In the genomic region with DNA sequence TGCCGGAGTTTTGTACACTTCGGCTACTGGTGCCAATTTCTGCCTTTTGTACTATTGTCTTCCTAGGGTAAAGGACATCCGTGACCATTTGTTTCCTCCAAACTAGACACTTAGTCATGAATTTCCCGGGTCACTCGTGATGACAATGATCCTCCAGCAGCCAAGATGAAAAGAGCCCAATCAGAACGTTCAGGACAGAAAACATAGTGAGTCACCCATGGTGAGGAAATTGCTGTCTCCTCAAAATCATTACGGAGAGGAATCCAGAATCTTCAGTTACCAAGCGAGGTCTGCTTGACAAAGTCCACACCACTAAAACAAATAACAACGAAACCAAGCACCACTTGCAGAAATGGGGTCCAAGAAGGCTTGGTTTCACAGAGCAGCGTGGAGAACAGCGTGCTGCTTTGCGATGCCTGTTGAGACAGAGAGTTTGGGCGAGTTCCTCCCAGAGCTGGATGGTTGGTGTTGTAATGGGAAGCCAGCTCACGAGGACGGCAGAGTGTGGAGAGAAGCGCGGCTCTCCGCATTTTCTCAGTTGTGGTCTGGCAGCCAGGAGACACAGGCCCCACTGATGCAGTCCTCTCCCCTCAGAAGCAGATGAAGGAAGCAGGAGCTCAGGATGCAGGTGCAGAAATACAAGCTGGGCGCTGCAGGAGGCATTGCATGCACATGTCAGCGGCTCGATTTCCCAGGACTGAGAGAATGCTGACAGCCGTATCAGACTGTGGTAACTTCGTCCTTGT, we compare ENCODE assay signal across 9 mouse cellular contexts.
DNase-seq lines count a peak whose midpoint lies in the region; ATAC-seq and TF ChIP-seq lines count a peak whose summit lies in the region.
"Had no signal": no experiment of that assay in that cellular context is flagged by ENCODE, and none has a peak within 500 bp of the region (broad histone marks: within the 10 kb centered on the region; RNA-seq: fewer than 3 reads in every experiment).

No protein-coding gene starts in this region.

- no peak overlapping the region for H3K27ac ChIP-seq in heart, embryonic 10.5 days
- peak overlapping the region; percentile 44; the same call in 1 of the 2 replicates for H3K27ac ChIP-seq in embryonic facial prominence, embryonic 15.5 days (replicated peaks)
- H3K27ac ChIP-seq in hindbrain, embryonic 13.5 days, result no peak overlapping the region
- H3K27ac ChIP-seq in midbrain, postnatal 0 days (ENCODE audit: low read depth, low read length), result no peak overlapping the region
- H3K27ac ChIP-seq: midbrain, embryonic 12.5 days had no signal

- 69% methylated on average over 23 of the region's 23 CpGs for WGBS in heart, embryonic 10.5 days
- 57% methylated on average over 23 of the region's 23 CpGs for WGBS in embryonic facial prominence, embryonic 15.5 days
- 77% methylated on average over 23 of the region's 23 CpGs for WGBS in hindbrain, embryonic 13.5 days
- 71% methylated on average over 23 of the region's 23 CpGs for WGBS in midbrain, postnatal 0 days

- no peaks in the 10 kb centered on the region for H3K9me3 ChIP-seq in heart, embryonic 10.5 days
- H3K9me3 ChIP-seq in embryonic facial prominence, embryonic 15.5 days (replicated peaks), result no peaks in the 10 kb centered on the region
- no peaks in the 10 kb centered on the region for H3K9me3 ChIP-seq in hindbrain, embryonic 13.5 days
- H3K9me3 ChIP-seq in midbrain, postnatal 0 days (ENCODE audit: low read length), result no peaks in the 10 kb centered on the region
- H3K9me3 ChIP-seq: midbrain, embryonic 12.5 days had no signal

- no peak overlapping the region for H3K4me3 ChIP-seq in heart, embryonic 10.5 days
- no peak overlapping the region for H3K4me3 ChIP-seq in embryonic facial prominence, embryonic 15.5 days (replicated peaks)
- H3K4me3 ChIP-seq in hindbrain, embryonic 13.5 days, result no peak overlapping the region
- no peak overlapping the region for H3K4me3 ChIP-seq in midbrain, postnatal 0 days (ENCODE audit: low read depth, low read length)
- H3K4me3 ChIP-seq: midbrain, embryonic 12.5 days had no signal

- H3K4me2 ChIP-seq in embryonic facial prominence, embryonic 15.5 days (replicated peaks), result no peak overlapping the region
- no peak overlapping the region for H3K4me2 ChIP-seq in hindbrain, embryonic 13.5 days
- H3K4me2 ChIP-seq in midbrain, postnatal 0 days (ENCODE audit: low read depth, low read length, poor library complexity, severe bottlenecking), result no peak overlapping the region
- H3K4me2 ChIP-seq: midbrain, embryonic 12.5 days had no signal

- H3K36me3 ChIP-seq in heart, embryonic 10.5 days, result no peaks in the 10 kb centered on the region
- H3K36me3 ChIP-seq in embryonic facial prominence, embryonic 15.5 days, result no peaks in the 10 kb centered on the region
- no peaks in the 10 kb centered on the region for H3K36me3 ChIP-seq in hindbrain, embryonic 13.5 days
- H3K36me3 ChIP-seq in midbrain, postnatal 0 days (ENCODE audit: insufficient read depth, low read length), result no peaks in the 10 kb centered on the region
- H3K36me3 ChIP-seq: midbrain, embryonic 12.5 days had no signal

- no peak overlapping the region for H3K9ac ChIP-seq in embryonic facial prominence, embryonic 15.5 days
- H3K9ac ChIP-seq in hindbrain, embryonic 13.5 days, result no peak overlapping the region
- no peak overlapping the region for H3K9ac ChIP-seq in midbrain, postnatal 0 days (replicated peaks; ENCODE audit: low read length, poor library complexity, severe bottlenecking)
- H3K9ac ChIP-seq: midbrain, embryonic 12.5 days had no signal

- no peak for TF ChIP-seq CTCF in midbrain, postnatal 0 days (IDR thresholded peaks at IDR 0.05)

- H3K27me3 ChIP-seq in heart, embryonic 10.5 days (ENCODE audit: insufficient read depth, poor library complexity, severe bottlenecking), result no peaks in the 10 kb centered on the region
- no peaks in the 10 kb centered on the region for H3K27me3 ChIP-seq in embryonic facial prominence, embryonic 15.5 days
- H3K27me3 ChIP-seq in hindbrain, embryonic 13.5 days, result no peaks in the 10 kb centered on the region
- H3K27me3 ChIP-seq in midbrain, postnatal 0 days (ENCODE audit: insufficient read depth, low read length), result no peaks in the 10 kb centered on the region
- H3K27me3 ChIP-seq: midbrain, embryonic 12.5 days had no signal

- ATAC-seq in embryonic facial prominence, embryonic 15.5 days (ENCODE audit: insufficient number of reproducible peaks, low FRiP score, low TSS enrichment, low read depth), result peak; percentile 34; the same call in 1 of the 2 replicates
- no peak for ATAC-seq in hindbrain, embryonic 13.5 days (ENCODE audit: low FRiP score)
- ATAC-seq in midbrain, postnatal 0 days (ENCODE audit: low FRiP score), result no peak

- no peaks in the 10 kb centered on the region for H3K4me1 ChIP-seq in heart, embryonic 10.5 days
- peaks cover 14% of the 10 kb centered on the region; the same call in 1 of the 2 replicates for H3K4me1 ChIP-seq in embryonic facial prominence, embryonic 15.5 days
- H3K4me1 ChIP-seq in hindbrain, embryonic 13.5 days (replicated peaks), result no peaks in the 10 kb centered on the region
- H3K4me1 ChIP-seq in midbrain, postnatal 0 days (ENCODE audit: insufficient read depth, low read length), result no peaks in the 10 kb centered on the region
- H3K4me1 ChIP-seq: midbrain, embryonic 12.5 days had no signal

- peak; percentile 46 for DNase-seq in heart, adult 8-10 months (ENCODE audit: low spot score)
- no peak for DNase-seq in heart, embryonic 10.5 days (ENCODE audit: low spot score)
- peak; percentile 87 for DNase-seq in Muller cell, postnatal 12 days (ENCODE audit: inconsistent ontology term)
- peak; percentile 33 for DNase-seq in lung, postnatal 36 days
- no peak for DNase-seq in cerebellum, adult 8-10 months
- DNase-seq in midbrain, postnatal 0 days (ENCODE audit: low spot score), result no peak

Comparison
In these comparisons a context has a peak if more than half of its experiments do, and no peak if none do; other contexts are left out.
1. DNase-seq: peak in heart, adult 8-10 months (single experiment), Muller cell, postnatal 12 days (single experiment) and lung, postnatal 36 days (single experiment); none in heart, embryonic 10.5 days (single experiment), cerebellum, adult 8-10 months (single experiment) and midbrain, postnatal 0 days (single experiment).